Mouse (Mus musculus) cerebral cortex, adult 2 months (tissue): ENCODE measurements around the gene Sprr1a.

Experiments used
- WGBS: fragments of 180-500 bp; shearing (Covaris S2); methylation state at CpG from one replicate; pipeline ENCODE4 v1.1.7; 2018; 5-methylcytosine and 5-hydroxymethylcytosine counted together

Sprr1a gene

DNA sequence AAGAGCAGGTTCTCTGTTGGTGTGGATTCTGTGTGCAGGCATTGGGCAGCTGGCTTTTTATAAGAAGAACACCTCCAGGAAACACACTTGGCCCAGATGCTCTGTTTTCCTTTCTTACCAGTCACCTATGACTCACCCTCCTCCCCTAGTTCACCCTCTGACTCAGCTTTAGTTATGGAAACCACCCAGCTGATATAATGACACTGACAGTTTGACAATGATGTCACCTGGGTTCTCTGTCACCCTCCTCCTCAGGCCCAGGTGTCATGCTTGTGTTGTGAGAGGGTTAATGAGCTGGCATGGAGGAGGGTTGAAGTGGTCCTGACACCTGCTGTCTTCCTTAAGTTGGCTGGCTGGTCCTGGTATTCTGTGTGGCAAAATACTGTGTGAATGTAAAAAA, at the start of gene Sprr1a:
Sprr1a (minus strand) TSS at position 33 of the 400 bp plus-strand sequence.

DNA sequence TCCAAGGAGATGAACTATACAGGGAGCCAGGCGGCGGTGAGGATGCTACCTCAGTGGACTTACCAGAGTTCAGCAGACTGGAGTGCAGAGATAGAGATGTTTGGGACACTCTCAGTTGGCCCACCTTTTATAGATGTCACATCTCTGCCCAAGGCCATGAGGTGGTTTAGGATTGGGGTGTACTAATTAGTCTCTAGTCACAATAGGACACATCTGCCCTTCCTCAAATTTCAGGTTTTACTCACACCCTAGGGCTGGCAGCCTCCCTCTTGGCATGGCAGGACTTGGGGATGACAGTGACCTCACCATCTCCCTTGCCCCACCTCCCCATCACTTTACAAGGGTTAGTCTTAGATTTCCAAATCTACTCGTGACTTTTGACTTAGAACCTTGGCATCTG, 48.7 kb upstream of the Sprr1a start, which contains the start of gene 2310046K23Rik:
2310046K23Rik (minus strand) TSS at position 101 of the 400 bp plus-strand sequence.
- WGBS, result 85% methylated on average over 3 of the region's 3 CpGs

DNA sequence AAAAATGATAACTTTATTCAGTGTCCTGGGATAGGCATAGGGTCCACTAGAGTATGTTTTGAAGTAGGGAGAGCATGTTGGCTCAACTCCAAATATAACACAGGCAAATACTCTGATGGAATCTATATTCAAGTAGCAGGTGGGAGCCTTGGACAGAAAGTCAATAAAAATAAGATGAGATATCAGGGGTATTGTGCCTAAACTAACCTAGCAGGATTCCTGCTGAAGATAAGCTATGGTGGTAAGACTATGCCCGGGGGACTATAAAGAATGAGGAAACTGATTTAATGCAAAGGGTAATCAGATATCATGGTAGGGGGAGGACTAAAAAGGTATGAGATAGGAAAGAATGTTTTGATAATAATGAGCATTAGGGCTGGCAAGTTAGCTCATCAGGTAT, 22.5 kb upstream of the Sprr1a start:
- 97% methylated on average over 1 of the region's 1 CpGs for WGBS

DNA sequence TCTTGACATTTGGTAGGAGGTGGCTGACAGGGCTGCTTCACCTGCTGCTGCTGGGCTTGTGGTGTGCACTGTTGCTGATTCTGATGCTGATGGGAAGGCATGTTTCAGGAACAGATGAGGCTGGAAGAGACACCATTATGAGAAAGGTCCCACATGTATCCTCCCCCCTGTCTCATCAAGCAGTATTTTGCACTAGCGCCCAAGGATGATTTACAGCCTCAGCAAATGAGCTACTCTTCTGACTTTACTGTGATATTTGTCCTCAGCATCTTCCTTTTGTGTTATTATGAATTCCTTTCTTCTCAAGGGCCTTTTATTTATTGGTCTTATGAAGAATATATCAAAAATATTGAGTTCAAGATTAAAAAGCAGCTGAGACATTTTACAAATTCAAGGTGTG, 14.7 kb upstream of the Sprr1a start, which contains the start of gene Sprr4:
Sprr4 (minus strand) TSS at position 101 of the 400 bp plus-strand sequence.
- 87% methylated on average over 1 of the region's 1 CpGs for WGBS

DNA sequence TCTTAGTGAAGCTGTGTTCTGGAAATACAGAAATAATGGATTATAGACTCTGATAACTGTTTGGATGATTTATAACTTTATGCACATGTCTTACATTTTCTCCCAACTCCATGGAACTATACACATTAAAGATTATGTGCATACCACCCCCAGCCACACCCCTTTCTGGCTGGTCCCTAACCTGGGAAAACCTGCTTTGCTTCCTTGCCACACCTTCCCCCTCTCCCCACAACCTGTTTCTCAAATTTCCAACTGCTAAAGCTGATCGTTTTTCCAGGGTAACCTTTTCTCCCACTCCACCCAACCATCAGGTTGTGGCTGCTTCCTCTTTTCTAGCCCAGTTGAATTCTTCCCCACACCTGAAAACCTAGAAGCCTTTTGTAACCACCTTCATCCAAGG, 612 bp upstream of the Sprr1a start:
- 51% methylated on average over 1 of the region's 1 CpGs for WGBS

DNA sequence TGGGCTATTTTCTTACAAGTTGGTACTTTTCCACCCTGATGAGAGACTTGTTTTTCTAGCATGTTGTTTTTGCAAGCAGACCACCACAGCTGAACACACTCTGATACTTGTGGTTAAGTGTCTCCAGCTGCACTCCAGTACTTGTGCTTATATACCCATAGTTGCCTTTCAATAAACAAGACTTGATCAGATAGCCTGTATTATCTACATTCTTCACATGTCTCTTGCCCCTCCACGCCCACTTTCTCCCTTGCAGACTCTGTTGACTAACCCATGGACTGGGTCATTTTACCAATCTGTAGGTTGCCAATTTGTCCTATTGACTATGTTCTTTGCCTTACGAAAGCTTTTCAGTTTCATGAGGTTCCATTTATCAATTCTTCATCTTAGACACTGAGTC, 15.6 kb downstream of the Sprr1a start:
- whole genome bisulfite sequencing, result 88% methylated on average over 2 of the region's 2 CpGs

DNA sequence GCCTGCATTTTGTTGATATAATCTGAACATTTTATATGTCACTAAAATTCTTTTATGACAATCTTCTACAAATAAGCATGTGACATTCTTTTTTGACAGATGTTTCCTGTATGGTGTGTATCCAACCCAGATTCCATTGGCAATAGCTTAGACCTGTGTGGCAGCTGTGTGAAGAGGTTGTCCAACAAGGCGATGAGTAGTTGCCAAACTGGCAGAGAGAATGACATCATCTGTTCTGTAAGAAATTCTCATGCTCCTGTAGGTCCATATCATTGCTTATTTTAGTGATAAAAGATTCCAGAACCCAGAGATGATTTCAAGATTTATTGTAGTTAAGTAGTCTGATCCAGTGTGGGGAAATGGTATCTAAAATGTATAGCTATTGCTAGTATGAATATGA, 19.1 kb downstream of the Sprr1a start:
- WGBS, result 86% methylated on average over 1 of the region's 1 CpGs

DNA sequence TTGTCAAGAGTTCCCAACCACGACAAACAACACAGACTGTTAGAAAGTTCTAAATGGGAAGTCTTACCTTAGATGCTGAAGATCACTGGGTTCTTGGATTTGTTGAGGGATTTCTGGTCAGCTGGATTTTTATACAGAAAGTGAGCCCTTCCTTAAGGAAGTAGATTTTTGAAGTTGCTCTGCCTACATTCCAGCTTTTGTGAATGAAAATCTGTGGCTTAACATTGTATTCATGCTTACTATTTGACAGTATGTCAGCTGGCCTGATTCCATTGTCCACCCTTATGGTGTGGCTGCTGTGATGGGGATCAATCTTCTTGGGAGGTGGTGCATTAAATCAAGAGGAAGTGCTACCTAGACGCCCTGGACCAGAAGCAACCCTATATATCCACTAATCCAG, 27.1 kb downstream of the Sprr1a start, which contains the start of gene Sprr3:
Sprr3 (minus strand) TSS at position 101 of the 400 bp plus-strand sequence.
- 70% methylated on average over 2 of the region's 2 CpGs for WGBS

DNA sequence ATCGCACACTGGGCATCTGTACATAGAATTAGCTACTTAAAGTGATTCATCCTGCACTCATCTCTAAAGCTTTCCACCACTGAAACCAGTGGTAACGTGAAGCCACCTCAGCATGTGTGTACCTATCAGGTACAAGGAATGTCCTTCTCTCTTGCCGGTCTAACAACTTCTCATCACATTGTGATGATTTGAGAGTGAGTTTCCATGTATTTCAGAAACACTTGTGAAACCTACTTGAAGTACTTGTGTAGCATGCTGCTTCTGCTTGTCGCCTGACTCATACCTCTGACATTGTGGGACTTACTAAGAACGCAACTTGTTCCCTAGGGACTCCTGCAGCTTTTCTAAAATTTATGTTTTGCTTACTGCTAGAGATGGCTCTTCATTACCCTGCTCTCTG, 30.5 kb downstream of the Sprr1a start:
- 90% methylated on average over 5 of the region's 5 CpGs for WGBS

DNA sequence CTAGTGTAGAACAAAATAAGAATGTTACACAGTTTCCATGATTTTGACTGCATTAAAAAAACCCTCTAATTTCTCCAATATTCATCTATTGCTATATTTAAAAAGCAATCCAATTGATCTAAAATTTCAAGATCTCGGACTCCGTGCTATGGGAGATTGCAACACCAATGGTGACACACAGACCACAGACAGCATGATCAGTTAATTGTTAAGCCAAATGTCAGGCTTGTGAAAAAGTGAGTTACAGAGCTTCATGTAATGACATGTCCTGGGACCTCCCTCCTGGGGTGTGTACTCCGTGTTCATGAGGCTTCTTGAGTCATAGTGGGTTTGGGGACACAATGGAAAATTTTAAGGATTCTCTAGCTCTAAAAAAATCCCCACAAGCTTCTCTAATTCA, 45.5 kb downstream of the Sprr1a start:
- WGBS, result 85% methylated on average over 3 of the region's 3 CpGs

DNA sequence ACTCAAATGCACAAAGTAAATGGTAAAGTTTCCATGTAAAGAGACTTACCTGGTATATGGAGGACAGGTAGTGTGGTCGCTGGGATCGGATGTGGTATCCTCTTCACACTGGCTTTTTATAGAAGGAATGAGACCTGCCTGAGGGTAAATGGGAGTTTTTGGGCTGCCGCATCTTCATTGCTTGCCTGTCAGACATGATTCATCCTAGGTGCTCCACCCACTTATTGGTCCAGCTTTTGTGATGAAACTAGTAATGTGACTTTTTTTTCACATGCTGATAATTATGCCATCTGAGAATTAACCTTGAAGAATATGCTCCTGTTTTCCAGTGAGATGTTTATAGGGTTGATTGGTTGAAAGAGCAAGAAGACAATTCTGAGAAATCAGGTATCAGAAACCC, 47.0 kb downstream of the Sprr1a start, which contains the start of gene Sprr1b:
Sprr1b (minus strand) TSS at position 101 of the 400 bp plus-strand sequence.
- 95% methylated on average over 3 of the region's 3 CpGs for WGBS
